Mouse (Mus musculus) heart, postnatal 0 days (tissue): ENCODE results near the gene Fgf15.

ENCODE experiments used
- CTCF ChIP-seq: IDR thresholded peaks from 2 replicates; pipeline ENCODE4 v1.5.1; 2016; ENCODE audit warnings: antibody characterized with exemption, control low read depth, low read depth
- EP300 ChIP-seq: IDR thresholded peaks from 2 replicates; pipeline ENCODE4 v1.6.1; 2016; ENCODE audit warnings: antibody characterized with exemption, low read depth

DNA sequence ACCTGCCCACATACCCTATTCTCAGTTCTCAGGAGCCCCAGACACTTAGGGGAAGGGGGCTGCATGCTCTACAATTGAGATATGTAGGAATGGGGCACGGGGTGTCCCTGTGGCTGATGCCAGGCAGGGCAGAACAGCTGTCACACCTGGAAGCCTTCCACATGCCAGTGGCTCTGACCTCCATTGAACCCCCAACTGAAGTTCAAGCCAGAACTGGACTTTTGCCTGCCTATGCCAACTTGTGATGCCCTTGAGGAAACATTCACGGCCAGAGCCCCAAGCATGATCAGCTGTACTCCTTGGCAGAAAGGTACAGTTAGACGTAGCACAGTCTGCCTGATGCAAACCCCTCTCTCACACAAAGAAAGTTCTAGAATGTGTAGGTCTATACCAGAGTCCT lies 37.0 kb downstream of the Fgf15 start:
- no peak for TF ChIP-seq CTCF
- no peak for TF ChIP-seq EP300
